Comparison of ENCODE assay signal across 8 mouse cellular contexts in the genomic region with DNA sequence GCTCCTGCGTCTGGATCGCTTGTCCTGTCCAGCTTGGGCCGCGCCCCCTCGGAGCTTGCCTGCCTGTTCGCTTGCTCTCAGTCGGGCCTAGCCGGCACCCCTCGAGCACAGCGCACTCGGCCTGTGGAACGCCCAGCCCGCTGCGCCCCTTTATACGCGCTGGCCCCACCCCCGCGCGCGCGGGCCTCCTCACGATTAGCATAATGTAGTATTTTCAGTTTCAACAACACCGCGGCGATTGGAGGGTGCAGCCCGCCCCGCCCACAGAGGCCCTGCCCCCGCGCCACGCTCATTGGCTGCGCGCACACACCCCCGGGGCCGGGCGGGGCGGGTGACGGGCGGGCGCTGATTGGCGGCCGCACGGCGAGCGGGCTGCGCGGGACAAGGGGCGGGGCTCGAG. TPM values are rescaled to one million over a fixed set of nuclear protein-coding genes. Genes with fewer than 3 reads are reported as not detected.
A peak's percentile ranks its signal among the peaks of the same experiment; 100 is the strongest.
DNase-seq lines count a peak whose midpoint lies in the region; ATAC-seq lines count a peak whose summit lies in the region.

TSS of gene Cdkn1c (minus strand) at position 177 of the 400 bp plus-strand sequence.

- H3K9ac ChIP-seq in lung, embryonic 15.5 days, result peak within 1 kb of the TSS; percentile 53

- WGBS in hindbrain, embryonic 10.5 days, result 27% methylated on average over 42 of the region's 48 CpGs
- WGBS in lung, embryonic 15.5 days, result 24% methylated on average over 48 of the region's 48 CpGs

- 0 out of 2 replicates have a peak, but pooled peaks cover 10% of the 10 kb centered on the region for H3K36me3 ChIP-seq in hindbrain, embryonic 10.5 days
- no peaks in the 10 kb centered on the region for H3K36me3 ChIP-seq in lung, embryonic 15.5 days

- DNase-seq in CD8-positive naive resting alpha-beta T cell, adult 2 months (ENCODE audit: low read depth in 2 of 2, low spot score in 2 of 2), result peak; percentile 63 to 70
- DNase-seq in c-Kit-negative CD71-positive TER-119-positive erythroid progenitor cells, embryonic 14.5 days (ENCODE audit: low read depth, low spot score), result peak; percentile 44
- peak; percentile 77 to 80 for DNase-seq in frontal cortex, postnatal 10 days (ENCODE audit: low spot score in 2 of 2)
- peak; percentile 91 for DNase-seq in hindbrain, embryonic 10.5 days (ENCODE audit: low spot score)
- DNase-seq in layer of hippocampus, adult 9-11 months, result peak; percentile 89
- DNase-seq in testis, postnatal 10 days (ENCODE audit: low spot score), result peak; percentile 92

- H3K4me1 ChIP-seq in hindbrain, embryonic 10.5 days (replicated peaks), result peaks cover 60% of the 10 kb centered on the region
- H3K4me1 ChIP-seq in lung, embryonic 15.5 days, result peaks cover 36% of the 10 kb centered on the region

- peak within 1 kb of the TSS; percentile 90 for H3K27ac ChIP-seq in hindbrain, embryonic 10.5 days
- peak within 1 kb of the TSS; percentile 69 for H3K27ac ChIP-seq in lung, embryonic 15.5 days

- peaks cover 82% of the 10 kb centered on the region for H3K27me3 ChIP-seq in hindbrain, embryonic 10.5 days (ENCODE audit: insufficient read depth, poor library complexity, severe bottlenecking)
- H3K27me3 ChIP-seq in lung, embryonic 15.5 days, result peaks cover 4% of the 10 kb centered on the region; the same call in 1 of the 2 replicates

- H3K4me3 ChIP-seq in hindbrain, embryonic 10.5 days, result peak within 1 kb of the TSS; percentile 62
- H3K4me3 ChIP-seq in lung, embryonic 15.5 days, result peak within 1 kb of the TSS; percentile 57

- H3K9me3 ChIP-seq in hindbrain, embryonic 10.5 days, result peaks cover 50% of the 10 kb centered on the region
- peaks cover 10% of the 10 kb centered on the region; the same call in 1 of the 2 replicates for H3K9me3 ChIP-seq in lung, embryonic 15.5 days

- H3K4me2 ChIP-seq in lung, embryonic 15.5 days, result peak within 1 kb of the TSS; percentile 66

- peak; percentile 82 for ATAC-seq in lung, embryonic 15.5 days (ENCODE audit: borderline replicate concordance, extremely low read depth, low FRiP score, low TSS enrichment)
- peak; percentile 68 for ATAC-seq in neutrophil, adult 5-6 weeks (ENCODE audit: extremely low read depth, insufficient number of reproducible peaks, low FRiP score, poor library complexity, severe bottlenecking)

RNA-seq across cellular contexts. Expression of gene Cdkn1c, which starts in this region (rescaled TPM):
- 438 and 682 TPM in 2 replicates for polyA plus RNA-seq in hindbrain, embryonic 10.5 days (2016; fragmentation: Nextera tagmentation; extraction: Ambion mirVana)
- 553 and 555 TPM in 2 replicates for polyA plus RNA-seq in lung, embryonic 15.5 days (2015; fragmentation: Nextera tagmentation; extraction: Ambion mirVana)
- 1.0 and 2.2 TPM in 2 replicates for total RNA-seq in neutrophil, adult 5-6 weeks (2017)

Comparison
In these comparisons a context has a peak if more than half of its experiments do, and no peak if none do; other contexts are left out.
1. Peak in every context shown above with its lines: DNase-seq, ATAC-seq, H3K4me3 ChIP-seq and H3K27ac ChIP-seq.